Mouse (Mus musculus) embryo, embryonic 10 days (tissue): ENCODE data around the gene Iah1.

Experiments used
- DNase-seq: peaks from one replicate; pipeline ENCODE4 v3.0.0-alpha.2; 2015; ENCODE audit warnings: low spot score

Iah1 gene

GRCm38 (mm10) chr12:21315923-21316868 is at the start of gene Iah1:
Gene Iah1, plus strand, starts transcription at chr12:21316389.
- DNase-seq, result peak; percentile 90

- no peak for DNase-seq
Observed at GRCm38 (mm10) chr12:21266784-21267098, 49.4 kb upstream of the Iah1 start.

GRCm38 (mm10) chr12:21268083-21268616 is 48.0 kb upstream of the Iah1 start:
- no peak for DNase-seq

- no peak for DNase-seq
Observed at GRCm38 (mm10) chr12:21274446-21274845, 41.7 kb upstream of the Iah1 start.

- DNase-seq, result no peak
Observed at GRCm38 (mm10) chr12:21277352-21277864, 38.8 kb upstream of the Iah1 start.

- DNase-seq, result no peak
Observed at GRCm38 (mm10) chr12:21284761-21285441, 31.3 kb upstream of the Iah1 start, which contains the start of gene Cpsf3. Gene Cpsf3, plus strand, starts transcription at chr12:21285391.

GRCm38 (mm10) chr12:21285508-21286242 is 30.5 kb upstream of the Iah1 start:
- peak; percentile 67 for DNase-seq

- peak; percentile 99 for DNase-seq
Observed at GRCm38 (mm10) chr12:21286243-21286622, 30.0 kb upstream of the Iah1 start, which contains the start of gene Itgb1bp1. Gene Itgb1bp1, minus strand, starts transcription at chr12:21286284.

GRCm38 (mm10) chr12:21286712-21287650 is 29.2 kb upstream of the Iah1 start:
- DNase-seq, result peak; percentile 15

GRCm38 (mm10) chr12:21288716-21289395 is 27.3 kb upstream of the Iah1 start:
- no peak for DNase-seq

GRCm38 (mm10) chr12:21289651-21290050 is 26.5 kb upstream of the Iah1 start:
- no peak for DNase-seq

GRCm38 (mm10) chr12:21298856-21299255 is 17.3 kb upstream of the Iah1 start:
- no peak for DNase-seq

GRCm38 (mm10) chr12:21301324-21301723 is 14.9 kb upstream of the Iah1 start:
- no peak for DNase-seq

GRCm38 (mm10) chr12:21301932-21302331 is 14.3 kb upstream of the Iah1 start:
- no peak for DNase-seq

- DNase-seq, result no peak
Observed at GRCm38 (mm10) chr12:21302361-21302783, 13.8 kb upstream of the Iah1 start.

GRCm38 (mm10) chr12:21305741-21306140 is 10.4 kb upstream of the Iah1 start:
- DNase-seq, result no peak

- no peak for DNase-seq
Observed at GRCm38 (mm10) chr12:21306721-21307120, 9.5 kb upstream of the Iah1 start.

- DNase-seq, result no peak
Observed at GRCm38 (mm10) chr12:21312201-21312600, 4.0 kb upstream of the Iah1 start.

GRCm38 (mm10) chr12:21316869-21317265 is 678 bp downstream of the Iah1 start:
- DNase-seq, result no peak
